Mouse (Mus musculus): ENCODE measurements at regions not wholly inside any gene's neighbourhood (a gene's known extent, or its start where the extent isn't known, plus 50 kb on each side); places are given as distances from the start of the nearest gene placed in this dataset.

DNA sequence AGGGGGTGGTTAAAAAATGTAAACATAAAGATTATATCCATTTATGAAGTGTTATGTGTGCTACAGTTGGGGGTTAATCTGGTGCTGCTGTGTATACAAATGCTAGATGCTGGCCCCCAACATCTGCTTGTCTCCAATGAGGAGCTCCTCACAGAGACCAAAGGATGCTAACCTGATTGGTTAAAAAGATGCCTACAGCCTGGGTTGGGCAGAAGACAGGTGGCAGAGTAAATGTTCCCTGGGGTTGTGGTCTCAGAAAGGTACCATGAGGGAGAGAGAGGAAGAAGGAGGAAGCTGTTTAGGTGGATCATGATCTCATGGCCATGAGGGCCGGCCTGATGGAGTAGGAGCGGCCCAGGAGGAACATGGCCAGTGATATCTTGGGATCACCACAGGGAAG lies 133.0 kb upstream of the Dyrk2 start:
- H3K4me1 ChIP-seq = no peaks in the 10 kb centered on the region
- H3K27ac ChIP-seq = no peak overlapping the region
- H3K4me3 ChIP-seq = no peak overlapping the region
- no peak for DNase-seq (ENCODE audit: low spot score)
- no peaks in the 10 kb centered on the region for H3K9me3 ChIP-seq (replicated peaks)
- no peaks in the 10 kb centered on the region for H3K36me3 ChIP-seq
- 91% methylated on average over 2 of the region's 2 CpGs for WGBS
- no peaks in the 10 kb centered on the region for H3K27me3 ChIP-seq (ENCODE audit: low read depth, poor library complexity, severe bottlenecking)

DNA sequence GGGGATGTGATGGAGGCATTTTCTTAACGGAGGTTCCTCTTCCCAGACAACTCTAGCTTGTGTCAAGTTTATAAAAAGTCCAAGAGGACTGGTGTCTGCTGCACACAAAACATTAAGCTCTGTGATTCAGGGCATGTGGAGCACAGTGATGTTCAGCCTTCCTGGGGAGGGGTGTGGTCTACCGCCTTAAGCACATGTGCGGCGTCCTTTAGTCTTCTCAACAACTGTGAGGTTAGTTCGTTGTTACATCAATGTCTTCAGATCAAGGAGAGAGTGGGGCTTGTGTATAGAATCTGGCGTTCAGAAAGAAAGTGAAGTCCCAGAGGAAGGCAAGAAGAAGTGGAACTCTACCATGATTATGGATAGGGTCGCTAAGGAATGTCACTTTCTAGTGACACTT lies 131.9 kb upstream of the Dyrk2 start:
- Histone ChIP-seq H3K9me3 (replicated peaks) (no peaks in the 10 kb centered on the region), H3K27me3 (ENCODE audit: low read depth, poor library complexity, severe bottlenecking) (no peaks in the 10 kb centered on the region), H3K36me3 (no peaks in the 10 kb centered on the region), H3K4me3 (no peak overlapping the region), H3K27ac (no peak overlapping the region), H3K4me1 (no peaks in the 10 kb centered on the region)
- WGBS = 94% methylated on average over 7 of the region's 7 CpGs
- DNase-seq (ENCODE audit: low spot score) = no peak

DNA sequence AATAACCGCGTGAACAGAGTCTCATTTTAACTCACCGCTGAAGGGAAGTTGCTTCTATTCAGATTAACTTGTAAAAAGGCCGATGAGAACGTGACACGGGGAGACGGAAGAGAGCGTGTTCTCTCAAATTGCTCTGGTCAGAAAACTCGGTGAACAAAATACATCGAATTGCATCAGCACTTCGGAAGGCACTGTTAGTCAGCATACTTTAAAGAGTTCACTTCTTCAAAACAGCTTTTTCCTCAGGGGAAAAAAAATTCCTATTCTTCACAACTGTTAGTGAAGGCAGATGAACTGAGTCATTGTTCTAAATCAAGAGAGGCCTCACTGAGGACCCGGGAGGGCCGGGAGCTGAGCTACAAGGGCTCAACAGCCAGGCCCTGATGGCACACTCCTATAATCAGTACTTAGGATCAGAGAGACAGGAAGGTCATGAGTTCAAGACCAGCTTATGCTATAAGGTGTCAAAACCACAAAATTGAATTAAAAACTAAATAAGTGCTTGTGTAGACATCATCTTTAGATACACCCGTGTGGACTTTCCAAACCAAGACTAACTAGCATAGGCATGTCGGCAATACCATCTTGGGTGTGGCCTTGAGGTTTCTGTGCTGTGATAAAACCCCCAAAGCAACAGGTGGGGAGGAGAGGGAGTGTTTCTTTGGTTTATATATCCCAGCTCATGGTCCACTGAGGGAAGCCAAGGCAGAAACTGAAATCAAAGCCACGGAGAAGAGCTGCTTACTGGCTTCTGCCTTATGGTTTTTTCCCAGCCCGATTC lies 131.2 kb upstream of the Dyrk2 start:
- WGBS = 92% methylated on average over 17 of the region's 17 CpGs

DNA sequence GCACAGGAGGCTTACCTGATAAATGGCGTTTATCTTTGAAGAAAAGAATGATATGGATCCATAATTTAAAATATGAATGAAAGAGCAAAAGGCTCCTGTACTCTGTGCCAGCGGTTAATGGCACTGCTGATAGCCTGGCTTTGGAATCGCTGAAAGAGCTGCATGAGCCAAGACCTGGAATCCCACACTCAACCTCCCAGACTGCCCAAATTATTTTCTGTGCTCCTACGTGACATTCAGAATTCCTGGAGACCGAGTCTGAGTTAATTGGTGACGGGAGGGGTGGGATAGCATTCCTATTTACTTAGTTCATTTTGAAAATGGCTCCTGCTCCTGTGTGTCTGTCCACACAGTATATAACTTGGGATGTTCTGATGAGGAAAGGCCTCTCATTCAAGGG lies 129.0 kb upstream of the Dyrk2 start:
- Histone ChIP-seq H3K27me3 (ENCODE audit: low read depth, poor library complexity, severe bottlenecking) (no peaks in the 10 kb centered on the region), H3K27ac (no peak overlapping the region), H3K4me3 (no peak overlapping the region), H3K4me1 (peaks cover 5% of the 10 kb centered on the region; the same call in 1 of the 2 replicates), H3K9me3 (replicated peaks) (no peaks in the 10 kb centered on the region), H3K36me3 (no peaks in the 10 kb centered on the region)
- no peak for DNase-seq (ENCODE audit: low spot score)
- 86% methylated on average over 6 of the region's 6 CpGs for WGBS

More for the DNA sequence above, 131.2 kb upstream of the Dyrk2 start:
- no peak overlapping the region for H3K4me3 ChIP-seq
- no peaks in the 10 kb centered on the region for H3K27me3 ChIP-seq (ENCODE audit: low read depth, poor library complexity, severe bottlenecking)
- H3K36me3 ChIP-seq = no peaks in the 10 kb centered on the region
- no peaks in the 10 kb centered on the region for H3K9me3 ChIP-seq (replicated peaks)
- H3K4me1 ChIP-seq = no peaks in the 10 kb centered on the region
- DNase-seq (ENCODE audit: low spot score) = no peak
- no peak overlapping the region for H3K27ac ChIP-seq

DNA sequence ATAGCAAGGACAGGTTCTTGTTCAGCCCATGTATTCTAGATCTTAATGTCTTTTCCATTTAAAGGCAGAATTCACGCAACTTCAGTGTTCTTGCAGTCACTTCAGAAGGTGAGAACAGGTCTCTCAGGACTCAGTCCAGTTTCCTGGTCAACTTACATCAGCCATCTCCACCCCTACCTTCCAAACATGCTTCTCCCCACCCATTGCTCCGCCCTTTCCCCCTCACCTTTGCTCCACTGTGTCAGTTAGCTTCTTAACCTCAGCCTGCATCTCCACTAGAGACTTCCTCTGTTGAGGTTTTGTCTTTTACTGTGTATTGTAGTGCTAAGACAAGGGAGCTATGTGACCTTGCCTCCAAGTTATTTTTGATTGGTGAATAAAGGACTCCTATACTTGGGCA lies 127.0 kb upstream of the Dyrk2 start:
- WGBS = 89% methylated on average over 2 of the region's 2 CpGs
- no peak overlapping the region for H3K27ac ChIP-seq
- peaks cover 6% of the 10 kb centered on the region; the same call in 1 of the 2 replicates for H3K4me1 ChIP-seq
- no peaks in the 10 kb centered on the region for H3K36me3 ChIP-seq
- H3K9me3 ChIP-seq (replicated peaks) = no peaks in the 10 kb centered on the region
- H3K4me3 ChIP-seq = no peak overlapping the region
- DNase-seq (ENCODE audit: low spot score) = no peak
- H3K27me3 ChIP-seq (ENCODE audit: low read depth, poor library complexity, severe bottlenecking) = no peaks in the 10 kb centered on the region

DNA sequence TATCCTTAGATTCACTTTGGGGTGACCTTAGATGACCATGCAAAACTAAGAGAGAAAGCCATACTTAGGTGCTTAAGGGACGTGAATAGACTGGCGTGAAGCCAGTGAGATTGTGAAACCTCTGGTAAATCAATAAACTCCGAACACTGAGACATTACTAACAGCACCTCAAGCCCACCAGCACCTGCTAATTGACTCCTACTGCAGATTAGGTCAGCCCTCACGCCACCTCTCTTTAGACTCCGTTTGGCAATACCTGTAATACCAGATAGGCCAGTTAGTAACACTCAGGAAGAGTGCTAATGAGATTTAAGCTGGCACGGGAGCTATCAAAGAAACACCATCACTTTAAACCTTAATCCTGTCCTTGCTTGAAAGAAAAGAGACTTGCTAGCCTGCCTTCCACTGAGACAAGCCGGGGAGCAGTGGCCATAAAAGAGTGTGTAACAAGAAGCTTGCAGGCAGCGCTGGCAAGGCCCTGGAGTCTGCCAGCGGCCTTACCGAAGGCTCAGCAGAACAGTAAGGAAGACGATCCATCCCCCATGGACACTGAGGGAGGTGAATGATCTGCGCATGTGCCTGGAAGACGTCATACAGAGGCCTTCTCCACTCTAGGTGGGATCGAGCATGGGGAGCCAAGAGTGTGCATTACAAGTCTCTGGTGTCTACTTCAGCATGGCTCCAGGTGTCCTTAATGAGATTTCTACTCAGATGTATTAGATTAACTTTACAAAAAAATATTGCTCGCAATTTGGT lies 124.0 kb upstream of the Dyrk2 start:
- H3K4me3 ChIP-seq = no peak overlapping the region
- H3K27ac ChIP-seq = no peak overlapping the region
- no peaks in the 10 kb centered on the region for H3K36me3 ChIP-seq
- H3K27me3 ChIP-seq (ENCODE audit: low read depth, poor library complexity, severe bottlenecking) = no peaks in the 10 kb centered on the region
- no peak for DNase-seq (ENCODE audit: low spot score)
- 50% methylated on average over 15 of the region's 15 CpGs for WGBS
- H3K9me3 ChIP-seq (replicated peaks) = no peaks in the 10 kb centered on the region
- peaks cover 6% of the 10 kb centered on the region; the same call in 1 of the 2 replicates for H3K4me1 ChIP-seq

DNA sequence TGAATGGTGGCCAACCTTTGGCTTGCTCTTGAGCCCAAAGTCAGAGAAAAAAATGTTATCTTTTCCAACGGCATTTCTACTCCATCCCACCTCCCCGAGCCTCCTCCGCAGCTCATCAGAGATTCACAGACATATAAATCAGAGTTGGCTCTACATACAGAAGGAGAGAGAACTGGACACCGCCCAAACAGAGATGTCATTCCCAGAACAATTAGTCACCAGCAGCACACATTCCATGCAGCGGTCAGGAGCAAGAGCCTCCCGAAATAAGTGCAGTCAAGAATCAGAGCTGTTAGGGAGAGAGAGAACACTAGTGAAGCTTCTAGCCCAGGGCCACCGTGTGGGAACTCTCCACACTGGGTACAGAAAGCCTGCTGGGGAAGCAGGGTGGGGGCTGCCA lies 121.2 kb upstream of the Dyrk2 start:
- 80% methylated on average over 7 of the region's 7 CpGs for whole genome bisulfite sequencing
- DNase-seq (ENCODE audit: low spot score) = no peak
- H3K27ac ChIP-seq = no peak overlapping the region

DNA sequence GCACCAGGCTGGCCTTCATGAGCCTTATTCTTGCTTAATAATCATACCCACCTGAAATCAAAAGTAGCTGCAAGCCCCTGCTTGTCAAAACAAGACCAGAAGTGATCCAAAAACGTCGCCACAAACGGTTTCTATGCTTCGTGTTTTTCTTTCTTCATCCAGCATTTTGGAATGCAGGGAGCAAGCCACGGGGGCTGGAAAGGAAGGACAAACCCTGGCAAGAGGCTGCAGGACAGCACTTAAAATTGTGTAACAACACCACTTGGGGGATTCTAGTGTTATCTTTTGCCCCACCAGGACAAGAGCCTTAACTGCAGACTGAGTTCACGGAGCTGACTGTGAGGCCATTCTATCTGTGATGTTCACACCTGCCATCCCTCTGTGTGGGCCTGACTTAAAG lies 120.5 kb upstream of the Dyrk2 start:
- H3K4me1 ChIP-seq = peaks cover 6% of the 10 kb centered on the region; the same call in 1 of the 2 replicates
- DNase-seq (ENCODE audit: low spot score) = no peak
- H3K4me3 ChIP-seq = no peak overlapping the region
- no peaks in the 10 kb centered on the region for H3K36me3 ChIP-seq
- no peaks in the 10 kb centered on the region for H3K9me3 ChIP-seq (replicated peaks)
- no peak overlapping the region for H3K27ac ChIP-seq
- no peaks in the 10 kb centered on the region for H3K27me3 ChIP-seq (ENCODE audit: low read depth, poor library complexity, severe bottlenecking)
- 91% methylated on average over 6 of the region's 6 CpGs for WGBS

More for the DNA sequence above, 121.2 kb upstream of the Dyrk2 start:
- Histone ChIP-seq H3K27me3 (ENCODE audit: low read depth, poor library complexity, severe bottlenecking) (no peaks in the 10 kb centered on the region), H3K36me3 (no peaks in the 10 kb centered on the region), H3K4me1 (peaks cover 6% of the 10 kb centered on the region; the same call in 1 of the 2 replicates), H3K9me3 (replicated peaks) (no peaks in the 10 kb centered on the region), H3K4me3 (no peak overlapping the region)

DNA sequence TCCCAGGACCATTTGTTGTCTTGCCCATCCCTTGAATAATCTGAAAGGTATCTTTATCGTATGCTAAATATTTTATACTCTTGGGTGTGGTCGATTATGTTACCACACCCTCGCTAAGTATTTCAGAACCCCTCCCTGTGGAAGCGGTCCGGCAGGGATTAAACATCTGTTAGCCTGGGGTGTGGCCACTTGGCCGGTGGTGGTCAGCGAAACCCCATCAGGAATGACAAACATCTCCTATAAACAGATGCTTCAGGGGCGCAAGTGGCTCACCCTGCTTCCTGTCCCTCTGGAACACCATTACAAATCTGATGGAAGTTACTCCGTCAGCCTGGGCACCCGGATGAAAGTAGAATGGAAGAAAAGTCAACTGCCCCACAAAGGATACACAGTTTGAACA lies 119.8 kb upstream of the Dyrk2 start:
- H3K36me3 ChIP-seq = no peaks in the 10 kb centered on the region
- no peak overlapping the region for H3K27ac ChIP-seq
- WGBS = 82% methylated on average over 10 of the region's 10 CpGs
- H3K27me3 ChIP-seq (ENCODE audit: low read depth, poor library complexity, severe bottlenecking) = no peaks in the 10 kb centered on the region
- no peaks in the 10 kb centered on the region for H3K9me3 ChIP-seq (replicated peaks)
- peaks cover 6% of the 10 kb centered on the region; the same call in 1 of the 2 replicates for H3K4me1 ChIP-seq
- no peak for DNase-seq (ENCODE audit: low spot score)
- H3K4me3 ChIP-seq = no peak overlapping the region

DNA sequence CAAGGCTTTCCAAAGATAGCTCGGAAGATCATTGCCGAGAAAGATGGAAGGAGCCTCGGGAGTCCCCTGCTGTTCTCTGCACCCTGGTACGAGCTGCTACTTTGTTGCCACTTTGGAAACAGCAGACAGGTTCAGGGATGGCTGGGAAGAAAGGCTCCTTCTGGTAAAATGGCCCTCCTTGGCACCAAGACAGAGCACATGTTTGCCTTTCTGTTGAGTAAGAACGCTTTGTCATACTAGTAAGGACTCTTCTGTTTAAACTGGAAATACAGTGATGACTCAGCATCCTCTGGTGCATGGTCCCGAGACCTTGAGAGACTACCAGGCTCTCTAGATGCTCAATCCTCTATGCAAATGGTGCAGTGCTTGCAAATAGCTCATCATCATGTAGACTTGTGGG lies 118.2 kb upstream of the Dyrk2 start:
- H3K4me3 ChIP-seq = no peak overlapping the region
- no peaks in the 10 kb centered on the region for H3K36me3 ChIP-seq
- H3K9me3 ChIP-seq (replicated peaks) = 0 out of 2 replicates have a peak, but pooled peaks cover 3% of the 10 kb centered on the region
- H3K27ac ChIP-seq = no peak overlapping the region
- H3K27me3 ChIP-seq (ENCODE audit: low read depth, poor library complexity, severe bottlenecking) = no peaks in the 10 kb centered on the region
- WGBS = 90% methylated on average over 6 of the region's 6 CpGs
- no peak for DNase-seq (ENCODE audit: low spot score)
- no peaks in the 10 kb centered on the region for H3K4me1 ChIP-seq

DNA sequence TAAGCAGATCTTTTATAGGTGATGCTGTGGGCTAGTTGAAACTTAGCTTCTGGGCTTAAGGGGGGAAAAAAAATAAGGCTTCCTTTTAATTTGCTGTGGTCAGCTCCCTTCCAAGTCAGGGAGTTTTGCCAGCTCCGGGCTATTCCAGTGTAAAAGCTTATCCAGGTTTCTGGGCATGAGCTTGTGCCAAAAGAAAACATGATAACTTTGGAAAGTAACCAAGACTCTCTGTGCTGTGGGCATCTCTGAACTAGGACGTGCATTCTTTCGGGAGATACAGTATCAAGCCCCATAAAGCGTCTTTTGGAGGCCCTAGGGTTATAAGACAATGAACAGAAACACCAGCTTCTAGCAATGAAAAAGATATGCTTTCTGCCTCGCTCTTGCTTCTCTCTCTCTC lies 114.6 kb upstream of the Dyrk2 start:
- Histone ChIP-seq H3K9me3 (replicated peaks) (0 out of 2 replicates have a peak, but pooled peaks cover 3% of the 10 kb centered on the region), H3K4me1 (peaks cover 4% of the 10 kb centered on the region), H3K27ac (no peak overlapping the region), H3K4me3 (no peak overlapping the region), H3K27me3 (ENCODE audit: low read depth, poor library complexity, severe bottlenecking) (no peaks in the 10 kb centered on the region), H3K36me3 (no peaks in the 10 kb centered on the region)
- DNase-seq (ENCODE audit: low spot score) = no peak
- WGBS = 91% methylated on average over 5 of the region's 5 CpGs

DNA sequence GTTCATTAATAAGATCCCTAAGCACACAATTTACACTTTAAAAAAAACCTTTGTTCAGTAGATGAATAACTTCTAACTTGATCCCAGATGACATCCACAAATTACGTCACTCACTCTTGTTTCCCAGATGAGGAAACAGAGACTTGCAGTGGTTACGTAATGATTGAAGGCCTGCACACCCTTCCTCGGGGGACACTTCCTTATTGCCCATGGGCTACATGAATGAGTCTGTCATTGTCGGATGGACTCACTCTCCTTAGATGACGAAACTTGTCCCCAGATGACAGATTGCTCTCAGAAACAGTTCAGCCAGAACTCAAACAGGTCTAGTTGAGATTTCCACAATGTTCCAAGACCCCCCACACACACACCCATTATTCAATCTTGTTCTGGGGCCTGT lies 111.4 kb upstream of the Dyrk2 start:
- WGBS = 86% methylated on average over 5 of the region's 5 CpGs
- peaks cover 15% of the 10 kb centered on the region for H3K4me1 ChIP-seq
- no peaks in the 10 kb centered on the region for H3K27me3 ChIP-seq (ENCODE audit: low read depth, poor library complexity, severe bottlenecking)
- H3K9me3 ChIP-seq (replicated peaks) = 0 out of 2 replicates have a peak, but pooled peaks cover 3% of the 10 kb centered on the region
- no peaks in the 10 kb centered on the region for H3K36me3 ChIP-seq
- no peak overlapping the region for H3K27ac ChIP-seq
- no peak overlapping the region for H3K4me3 ChIP-seq
- DNase-seq (ENCODE audit: low spot score) = no peak

DNA sequence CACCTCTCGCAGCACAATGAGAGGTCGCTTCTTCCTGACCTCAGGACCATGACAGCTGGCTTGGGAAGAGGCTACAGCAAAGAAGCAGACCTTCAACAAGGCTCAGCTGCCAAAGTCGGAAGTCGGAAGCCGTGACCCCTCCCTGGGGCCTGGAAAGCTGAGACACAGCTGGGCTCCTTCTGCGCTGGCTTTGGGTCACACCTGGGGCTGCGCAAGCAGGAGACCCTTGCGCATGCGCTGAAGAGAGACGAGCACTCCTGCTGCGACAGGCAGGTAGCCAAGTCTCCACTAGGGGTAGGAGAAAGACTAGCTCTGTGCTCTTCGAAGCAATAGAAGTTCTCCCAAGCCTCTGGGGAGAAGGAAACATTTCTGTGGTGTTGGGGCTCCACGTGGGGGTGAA lies 109.3 kb upstream of the Dyrk2 start:
- DNase-seq (ENCODE audit: low spot score) = peak; percentile 55
- Histone ChIP-seq H3K27me3 (ENCODE audit: low read depth, poor library complexity, severe bottlenecking) (no peaks in the 10 kb centered on the region), H3K9me3 (replicated peaks) (0 out of 2 replicates have a peak, but pooled peaks cover 3% of the 10 kb centered on the region), H3K36me3 (no peaks in the 10 kb centered on the region), H3K4me3 (no peak overlapping the region), H3K27ac (peak overlapping the region; percentile 42; the same call in 1 of the 2 replicates), H3K4me1 (peaks cover 22% of the 10 kb centered on the region)
- 38% methylated on average over 13 of the region's 13 CpGs for WGBS

Data from limb, embryonic 10.5 days (tissue).